Mouse (Mus musculus): Measurements from ENCODE around the gene Cyp46a1.

The Cyp46a1 gene

DNA sequence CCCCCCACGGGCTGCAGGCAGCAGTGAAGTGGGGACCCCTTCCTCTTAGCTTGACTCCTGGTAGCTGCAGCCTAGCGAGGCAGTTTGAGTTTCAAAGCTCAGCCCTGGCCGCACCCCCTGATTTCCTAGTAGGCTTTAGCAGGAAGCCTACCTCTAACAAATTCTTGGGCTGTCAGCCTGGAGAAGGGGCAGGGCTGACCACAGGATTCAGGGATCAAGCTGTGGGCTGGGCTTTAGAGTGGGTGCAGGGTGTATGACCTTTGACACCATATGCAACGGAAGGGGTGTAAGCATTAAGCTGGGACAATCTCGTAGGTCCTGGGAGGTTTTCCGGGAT is 37.2 kb downstream of the Cyp46a1 start:
- Histone ChIP-seq H3K4me1 (replicated peaks; ENCODE audit: low read depth, low read length) (peaks cover 8% of the 10 kb centered on the region), H3K27me3 (ENCODE audit: insufficient read depth, low read length) (peaks cover 52% of the 10 kb centered on the region), H3K9me3 (ENCODE audit: low read length) (peaks cover 9% of the 10 kb centered on the region), H3K4me3 (replicated peaks; ENCODE audit: low read length) (no peak overlapping the region), H3K36me3 (ENCODE audit: insufficient read depth, low read length) (no peaks in the 10 kb centered on the region)
- TF ChIP-seq NANOG (IDR thresholded peaks at IDR 0.05; ENCODE audit: borderline replicate concordance, low read length) (no peak), CTCF (conservative IDR thresholded peaks at IDR 0.05; ENCODE audit: low read length) (no peak), POU5F1 (IDR thresholded peaks at IDR 0.05; ENCODE audit: borderline replicate concordance, low read length) (no peak)

DNA sequence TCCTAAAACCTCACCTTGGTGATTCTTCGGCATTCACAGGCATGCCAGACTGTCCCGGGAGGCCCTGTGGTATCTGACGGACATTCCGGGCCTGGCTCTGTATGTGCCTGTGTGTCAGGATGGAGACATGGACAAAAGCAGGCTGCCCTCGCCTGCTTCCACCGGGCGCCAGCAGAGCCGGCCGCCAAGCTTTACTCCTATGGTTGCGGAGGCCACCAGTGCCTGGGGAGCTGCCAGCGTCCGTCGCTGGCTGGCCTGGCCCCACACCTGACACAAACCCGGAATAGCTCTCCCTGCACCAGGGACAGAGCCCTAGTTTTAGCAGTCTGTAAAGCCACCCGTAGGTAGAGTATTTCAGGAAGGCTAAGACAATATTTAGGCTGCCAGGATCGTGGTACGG is 38.1 kb downstream of the Cyp46a1 start:
- H3K36me3 ChIP-seq (ENCODE audit: insufficient read depth, low read length), result no peaks in the 10 kb centered on the region
- H3K27me3 ChIP-seq (ENCODE audit: insufficient read depth, low read length), result peaks cover 60% of the 10 kb centered on the region
- TF ChIP-seq NANOG (IDR thresholded peaks at IDR 0.05; ENCODE audit: borderline replicate concordance, low read length) (no peak), CTCF (conservative IDR thresholded peaks at IDR 0.05; ENCODE audit: low read length) (no peak)
- H3K4me1 ChIP-seq (replicated peaks; ENCODE audit: low read depth, low read length), result peaks cover 8% of the 10 kb centered on the region
- H3K9me3 ChIP-seq (ENCODE audit: low read length), result peaks cover 9% of the 10 kb centered on the region
- no peak overlapping the region for H3K4me3 ChIP-seq (replicated peaks; ENCODE audit: low read length)

GRCm38 (mm10) chr12:108373611-108374010 is 39.4 kb downstream of the Cyp46a1 start:
- H3K9me3 ChIP-seq (ENCODE audit: low read length), result peaks cover 2% of the 10 kb centered on the region
- H3K36me3 ChIP-seq (ENCODE audit: insufficient read depth, low read length), result no peaks in the 10 kb centered on the region
- TF ChIP-seq NANOG (IDR thresholded peaks at IDR 0.05; ENCODE audit: borderline replicate concordance, low read length), result no peak
- no peak for TF ChIP-seq CTCF (conservative IDR thresholded peaks at IDR 0.05; ENCODE audit: low read length)
- no peak for TF ChIP-seq POU5F1 (IDR thresholded peaks at IDR 0.05; ENCODE audit: borderline replicate concordance, low read length)
- no peak overlapping the region for H3K4me3 ChIP-seq (replicated peaks; ENCODE audit: low read length)
- H3K27me3 ChIP-seq (ENCODE audit: insufficient read depth, low read length), result peaks cover 50% of the 10 kb centered on the region
- peaks cover 8% of the 10 kb centered on the region for H3K4me1 ChIP-seq (replicated peaks; ENCODE audit: low read depth, low read length)

DNA sequence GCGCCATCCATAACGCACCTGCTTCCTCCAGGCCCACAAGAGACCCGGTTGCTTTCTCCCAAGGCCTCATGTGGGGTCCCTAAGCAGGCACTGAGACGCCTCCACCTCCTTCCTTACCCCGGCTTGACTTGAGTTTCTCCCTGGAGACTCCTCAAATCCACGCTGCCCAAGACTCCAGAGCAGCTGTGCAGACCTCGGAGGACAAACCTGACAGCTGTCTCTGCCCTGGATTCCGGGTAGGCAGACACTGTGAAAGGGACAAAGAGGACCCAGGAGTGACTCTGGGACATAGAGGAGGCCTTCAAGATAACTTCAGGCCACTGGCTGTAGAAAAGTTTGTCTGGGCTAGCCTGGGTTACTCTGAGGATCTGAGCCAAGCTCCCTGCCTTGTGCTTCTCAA is 40.5 kb downstream of the Cyp46a1 start:
- no peaks in the 10 kb centered on the region for H3K9me3 ChIP-seq (ENCODE audit: low read length)
- peaks cover 42% of the 10 kb centered on the region for H3K27me3 ChIP-seq (ENCODE audit: insufficient read depth, low read length)
- H3K4me1 ChIP-seq (replicated peaks; ENCODE audit: low read depth, low read length), result peaks cover 8% of the 10 kb centered on the region
- TF ChIP-seq POU5F1 (IDR thresholded peaks at IDR 0.05; ENCODE audit: borderline replicate concordance, low read length), result no peak
- no peak overlapping the region for H3K4me3 ChIP-seq (replicated peaks; ENCODE audit: low read length)
- H3K36me3 ChIP-seq (ENCODE audit: insufficient read depth, low read length), result no peaks in the 10 kb centered on the region

DNA sequence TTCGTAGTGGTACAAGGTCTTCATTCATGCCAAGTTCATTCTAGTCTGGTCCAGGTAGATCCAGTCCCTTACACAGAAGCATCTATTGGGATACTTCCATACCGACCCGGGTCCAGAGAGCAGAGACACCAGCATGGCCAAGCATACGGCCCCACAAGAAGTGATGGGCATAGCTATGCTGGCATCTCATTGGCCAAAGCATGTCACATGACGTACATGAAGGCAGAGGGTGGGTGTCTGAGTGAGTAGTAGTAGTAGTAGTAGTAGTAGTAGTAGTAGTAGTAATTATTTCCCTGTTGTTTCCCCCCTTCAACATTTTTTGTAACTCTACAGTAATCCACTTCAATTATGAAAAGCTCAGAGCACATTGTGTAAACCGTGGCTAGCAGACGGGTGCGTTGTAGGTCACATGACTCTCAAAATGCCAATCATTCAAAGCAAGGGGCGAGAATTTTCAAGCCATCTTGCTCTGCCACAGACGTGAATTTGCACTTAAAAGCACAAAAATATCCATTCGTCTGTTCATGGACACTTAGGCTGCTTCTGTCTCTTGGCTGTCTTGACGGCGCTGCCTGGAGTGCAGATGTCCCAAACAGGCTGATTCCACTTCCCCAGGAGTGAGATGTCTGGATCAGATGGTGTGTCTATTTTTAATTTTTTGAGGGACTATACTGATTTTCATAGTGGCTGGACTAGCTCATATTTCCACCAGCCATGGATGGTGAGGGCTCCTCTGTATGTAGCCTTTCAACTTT is 44.4 kb downstream of the Cyp46a1 start:
- H3K4me3 ChIP-seq (replicated peaks; ENCODE audit: low read length), result no peak overlapping the region
- H3K9me3 ChIP-seq (ENCODE audit: low read length), result no peaks in the 10 kb centered on the region
- peaks cover 6% of the 10 kb centered on the region for H3K4me1 ChIP-seq (replicated peaks; ENCODE audit: low read depth, low read length)
- H3K36me3 ChIP-seq (ENCODE audit: insufficient read depth, low read length), result no peaks in the 10 kb centered on the region
- TF ChIP-seq CTCF (conservative IDR thresholded peaks at IDR 0.05; ENCODE audit: low read length) (no peak), POU5F1 (IDR thresholded peaks at IDR 0.05; ENCODE audit: borderline replicate concordance, low read length) (no peak), NANOG (IDR thresholded peaks at IDR 0.05; ENCODE audit: borderline replicate concordance, low read length) (no peak)
- H3K27me3 ChIP-seq (ENCODE audit: insufficient read depth, low read length), result peaks cover 30% of the 10 kb centered on the region

DNA sequence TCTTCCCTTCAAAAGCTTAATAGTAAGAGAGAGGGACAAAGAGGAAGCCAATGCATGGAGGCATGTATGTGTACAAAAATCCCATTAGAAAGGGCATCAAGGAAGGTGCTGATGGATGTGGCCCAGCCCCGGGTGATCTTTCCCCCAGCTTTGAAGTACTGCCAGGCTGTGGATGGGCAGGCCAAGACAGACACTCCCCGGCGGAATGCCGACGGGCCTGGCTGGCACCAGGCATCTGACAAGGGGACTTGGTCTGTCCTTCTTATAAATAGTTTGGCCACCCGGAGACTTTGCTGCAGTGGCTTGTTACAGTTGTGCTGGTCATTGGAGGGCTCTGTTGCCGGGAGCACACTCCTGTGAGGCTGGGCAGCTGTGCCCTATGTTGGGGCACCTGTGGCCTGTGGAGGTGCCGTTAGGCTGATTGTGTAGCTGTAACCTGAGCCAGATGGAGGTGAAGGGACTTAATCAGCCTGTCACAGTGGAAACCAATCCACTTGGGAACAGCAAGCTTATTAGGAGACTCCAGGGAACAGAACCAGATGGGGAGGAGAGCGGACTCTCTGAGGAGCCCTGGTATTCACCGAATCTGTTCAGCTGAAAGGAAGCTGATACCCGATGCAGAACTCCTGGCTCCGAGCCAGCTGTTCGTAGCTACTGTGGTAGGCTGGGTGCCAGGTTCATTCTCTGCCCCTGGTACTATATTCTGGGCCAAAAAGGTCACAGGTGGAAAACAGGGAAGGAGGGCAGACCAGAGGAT is 52.5 kb downstream of the Cyp46a1 start:
- Histone ChIP-seq H3K36me3 (ENCODE audit: insufficient read depth, low read length) (no peaks in the 10 kb centered on the region), H3K4me1 (replicated peaks; ENCODE audit: low read depth, low read length) (no peaks in the 10 kb centered on the region), H3K27me3 (ENCODE audit: insufficient read depth, low read length) (peaks cover 18% of the 10 kb centered on the region), H3K9me3 (ENCODE audit: low read length) (no peaks in the 10 kb centered on the region), H3K4me3 (replicated peaks; ENCODE audit: low read length) (no peak overlapping the region)
- TF ChIP-seq CTCF (conservative IDR thresholded peaks at IDR 0.05; ENCODE audit: low read length) (no peak), NANOG (IDR thresholded peaks at IDR 0.05; ENCODE audit: borderline replicate concordance, low read length) (no peak), POU5F1 (IDR thresholded peaks at IDR 0.05; ENCODE audit: borderline replicate concordance, low read length) (no peak)

- Histone ChIP-seq H3K4me1 (replicated peaks; ENCODE audit: low read depth, low read length) (no peaks in the 10 kb centered on the region), H3K4me3 (replicated peaks; ENCODE audit: low read length) (no peak overlapping the region), H3K27me3 (ENCODE audit: insufficient read depth, low read length) (peaks cover 18% of the 10 kb centered on the region), H3K9me3 (ENCODE audit: low read length) (no peaks in the 10 kb centered on the region), H3K36me3 (ENCODE audit: insufficient read depth, low read length) (no peaks in the 10 kb centered on the region)
- no peak for TF ChIP-seq POU5F1 (IDR thresholded peaks at IDR 0.05; ENCODE audit: borderline replicate concordance, low read length)
- no peak for TF ChIP-seq CTCF (conservative IDR thresholded peaks at IDR 0.05; ENCODE audit: low read length)
- TF ChIP-seq NANOG (IDR thresholded peaks at IDR 0.05; ENCODE audit: borderline replicate concordance, low read length), result no peak
These were observed 55.5 kb downstream of the Cyp46a1 start for GRCm38 (mm10) chr12:108389718-108390117.

DNA sequence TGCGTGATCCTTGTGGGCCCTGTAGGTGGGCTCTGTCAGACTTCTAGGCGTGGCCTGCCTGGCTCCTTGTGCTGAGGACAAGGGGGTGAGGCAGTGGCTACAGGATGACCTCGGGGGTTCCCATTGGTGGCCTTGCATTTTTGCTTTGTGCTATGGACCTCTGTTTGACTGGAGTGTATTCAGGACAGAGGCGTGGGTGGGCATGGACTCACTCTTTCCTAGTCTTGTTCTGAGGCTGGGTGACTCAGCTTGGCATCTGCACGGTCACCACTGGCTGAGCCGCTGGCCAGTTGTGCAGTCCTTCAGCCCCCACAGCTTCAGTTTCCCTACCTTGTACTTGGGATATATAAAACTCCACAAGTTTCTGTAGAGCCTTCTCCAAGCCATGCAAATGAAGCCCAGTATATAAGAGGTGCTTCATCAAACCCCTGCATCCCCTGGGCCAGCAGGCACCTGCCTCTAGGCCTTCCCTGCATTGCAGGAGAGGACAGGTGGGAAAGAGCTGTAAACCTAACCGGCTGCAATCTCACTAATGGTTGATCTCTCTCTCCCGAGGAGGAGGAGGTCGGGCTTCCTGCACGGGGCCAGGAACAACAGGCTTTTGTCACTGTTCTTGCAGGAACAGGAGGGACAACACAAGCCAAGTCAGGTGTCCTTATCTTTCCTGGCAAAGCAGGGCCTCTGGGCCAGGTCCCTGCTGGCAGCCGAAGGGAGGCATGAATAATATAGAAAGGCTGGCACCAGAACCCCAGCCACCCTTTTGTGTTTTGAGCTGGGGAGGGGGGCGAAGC is 58.3 kb downstream of the Cyp46a1 start:
- Histone ChIP-seq H3K4me1 (replicated peaks; ENCODE audit: low read depth, low read length) (peaks cover 8% of the 10 kb centered on the region; the same call in 1 of the 2 replicates), H3K4me3 (replicated peaks; ENCODE audit: low read length) (no peak overlapping the region), H3K27me3 (ENCODE audit: insufficient read depth, low read length) (peaks cover 14% of the 10 kb centered on the region), H3K9me3 (ENCODE audit: low read length) (no peaks in the 10 kb centered on the region), H3K36me3 (ENCODE audit: insufficient read depth, low read length) (no peaks in the 10 kb centered on the region)
- TF ChIP-seq CTCF (conservative IDR thresholded peaks at IDR 0.05; ENCODE audit: low read length) (no peak), NANOG (IDR thresholded peaks at IDR 0.05; ENCODE audit: borderline replicate concordance, low read length) (no peak), POU5F1 (IDR thresholded peaks at IDR 0.05; ENCODE audit: borderline replicate concordance, low read length) (no peak)
